Mouse (Mus musculus): Measurements from ENCODE around the gene 1700056E22Rik. TPM values are rescaled to one million over a fixed set of nuclear protein-coding genes. Genes with fewer than 3 reads are reported as not detected.

Gene 1700056E22Rik
- polyA plus RNA-seq, 1 experiment from 2014 or later = 1.4 TPM

DNA sequence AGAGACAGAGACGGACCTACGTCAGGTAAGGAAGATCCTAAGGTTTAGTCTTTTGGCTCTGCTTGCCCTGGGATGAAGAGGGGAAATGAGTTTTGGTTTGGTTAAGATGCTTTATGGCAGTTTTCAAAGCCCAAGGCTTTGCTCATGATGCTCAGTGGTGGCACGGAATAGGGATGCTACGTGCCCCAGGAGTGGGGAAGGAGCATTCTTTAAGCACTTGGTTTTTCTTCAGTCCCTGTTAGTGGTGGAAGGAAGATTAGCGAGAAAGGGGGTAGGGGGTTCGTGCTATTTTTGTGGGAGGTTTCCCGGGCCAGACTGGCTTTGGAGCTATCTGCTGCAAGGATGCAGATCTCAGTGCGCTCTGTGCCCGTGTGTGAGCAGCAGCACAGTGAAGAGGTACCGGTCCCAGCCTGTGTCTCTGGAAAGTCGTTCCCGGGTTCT, 660 bp upstream of the 1700056E22Rik start:
- Histone ChIP-seq H3K9me3 (ENCODE audit: control insufficient read depth, low read length) (no peaks in the 10 kb centered on the region), H3K4me2 (ENCODE audit: low read length) (peak overlapping the region; percentile 83), H3K4me1 (ENCODE audit: control insufficient read depth, insufficient read depth, low read length) (peaks cover 16% of the 10 kb centered on the region; the same call in 1 of the 2 replicates), H3K36me3 (ENCODE audit: control insufficient read depth, insufficient read depth, low read length) (no peaks in the 10 kb centered on the region), H3K27me3 (ENCODE audit: control insufficient read depth, insufficient read depth, low read length) (no peaks in the 10 kb centered on the region), H3K27ac (replicated peaks; ENCODE audit: low read depth, low read length) (peak overlapping the region; percentile 43; the same call in 1 of the 2 replicates), H3K9ac (replicated peaks; ENCODE audit: low read length) (peak overlapping the region; percentile 55; the same call in 1 of the 2 replicates), H3K4me3 (replicated peaks; ENCODE audit: low read depth, low read length) (peak overlapping the region; percentile 64)
- under 1% methylated on average over 12 of the region's 12 CpGs for WGBS
- ATAC-seq (ENCODE audit: low FRiP score, low TSS enrichment) (no peak), DNase-seq (peak; percentile 70)

GRCm38 (mm10) chr1:184033390-184034010, 601 bp downstream of the 1700056E22Rik start:
- no peaks in the 10 kb centered on the region for H3K36me3 ChIP-seq (ENCODE audit: control insufficient read depth, insufficient read depth, low read length)
- H3K9me3 ChIP-seq (ENCODE audit: control insufficient read depth, low read length) = no peaks in the 10 kb centered on the region
- H3K27ac ChIP-seq (replicated peaks; ENCODE audit: low read depth, low read length) = peak overlapping the region; percentile 94
- peak; percentile 79 for ATAC-seq (ENCODE audit: low FRiP score, low TSS enrichment)
- H3K4me3 ChIP-seq (replicated peaks; ENCODE audit: low read depth, low read length) = peak overlapping the region; percentile 64
- no peaks in the 10 kb centered on the region for H3K27me3 ChIP-seq (ENCODE audit: control insufficient read depth, insufficient read depth, low read length)
- peak overlapping the region; percentile 83 for H3K9ac ChIP-seq (replicated peaks; ENCODE audit: low read length)
- DNase-seq = peak; percentile 72
- H3K4me2 ChIP-seq (ENCODE audit: low read length) = peak overlapping the region; percentile 83
- WGBS = under 1% methylated on average over 63 of the region's 63 CpGs
- H3K4me1 ChIP-seq (ENCODE audit: control insufficient read depth, insufficient read depth, low read length) = peaks cover 16% of the 10 kb centered on the region; the same call in 1 of the 2 replicates

DNA sequence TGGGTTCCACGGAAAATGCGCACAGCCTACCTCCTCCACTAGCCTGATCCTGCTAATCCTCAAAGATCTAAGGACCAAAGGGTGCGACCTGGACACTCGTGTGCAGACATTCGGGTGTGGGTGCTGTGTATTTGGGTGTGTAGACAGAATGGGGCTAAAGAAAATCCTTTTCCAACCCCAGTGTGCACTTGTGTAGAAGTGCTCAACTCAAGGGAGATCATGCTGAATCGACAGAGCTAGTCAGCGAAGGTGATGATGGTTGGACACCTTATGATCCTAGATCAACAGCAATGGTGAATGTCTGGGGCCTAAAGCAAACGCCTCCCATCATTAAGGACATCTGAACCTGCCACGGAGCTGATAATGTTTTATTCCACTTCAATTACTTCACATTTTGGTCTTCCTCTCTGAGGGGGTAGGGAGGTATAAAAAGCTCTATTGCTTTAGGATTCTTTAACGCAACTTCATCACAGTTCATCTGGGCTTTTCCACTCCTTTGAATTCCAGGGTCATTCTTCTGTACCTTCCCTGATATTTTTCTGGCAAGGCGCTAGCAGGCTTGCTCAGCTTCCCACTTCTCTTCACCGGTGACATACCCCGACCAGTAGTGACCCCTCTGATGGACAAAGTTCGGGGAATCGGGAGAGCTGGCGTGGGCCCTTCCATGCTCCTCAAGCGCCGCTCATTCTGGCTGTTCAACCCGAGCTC, 1.3 kb downstream of the 1700056E22Rik start:
- Histone ChIP-seq H3K9ac (replicated peaks; ENCODE audit: low read length) (peak overlapping the region; percentile 83), H3K36me3 (ENCODE audit: control insufficient read depth, insufficient read depth, low read length) (no peaks in the 10 kb centered on the region), H3K27ac (replicated peaks; ENCODE audit: low read depth, low read length) (peak overlapping the region; percentile 94), H3K4me2 (ENCODE audit: low read length) (peak overlapping the region; percentile 83), H3K9me3 (ENCODE audit: control insufficient read depth, low read length) (no peaks in the 10 kb centered on the region), H3K27me3 (ENCODE audit: control insufficient read depth, insufficient read depth, low read length) (no peaks in the 10 kb centered on the region), H3K4me3 (replicated peaks; ENCODE audit: low read depth, low read length) (peak overlapping the region; percentile 64), H3K4me1 (ENCODE audit: control insufficient read depth, insufficient read depth, low read length) (peaks cover 16% of the 10 kb centered on the region; the same call in 1 of the 2 replicates)
- 18% methylated on average over 19 of the region's 19 CpGs for WGBS
- peak; percentile 11 for DNase-seq
- no peak for ATAC-seq (ENCODE audit: low FRiP score, low TSS enrichment)

DNA sequence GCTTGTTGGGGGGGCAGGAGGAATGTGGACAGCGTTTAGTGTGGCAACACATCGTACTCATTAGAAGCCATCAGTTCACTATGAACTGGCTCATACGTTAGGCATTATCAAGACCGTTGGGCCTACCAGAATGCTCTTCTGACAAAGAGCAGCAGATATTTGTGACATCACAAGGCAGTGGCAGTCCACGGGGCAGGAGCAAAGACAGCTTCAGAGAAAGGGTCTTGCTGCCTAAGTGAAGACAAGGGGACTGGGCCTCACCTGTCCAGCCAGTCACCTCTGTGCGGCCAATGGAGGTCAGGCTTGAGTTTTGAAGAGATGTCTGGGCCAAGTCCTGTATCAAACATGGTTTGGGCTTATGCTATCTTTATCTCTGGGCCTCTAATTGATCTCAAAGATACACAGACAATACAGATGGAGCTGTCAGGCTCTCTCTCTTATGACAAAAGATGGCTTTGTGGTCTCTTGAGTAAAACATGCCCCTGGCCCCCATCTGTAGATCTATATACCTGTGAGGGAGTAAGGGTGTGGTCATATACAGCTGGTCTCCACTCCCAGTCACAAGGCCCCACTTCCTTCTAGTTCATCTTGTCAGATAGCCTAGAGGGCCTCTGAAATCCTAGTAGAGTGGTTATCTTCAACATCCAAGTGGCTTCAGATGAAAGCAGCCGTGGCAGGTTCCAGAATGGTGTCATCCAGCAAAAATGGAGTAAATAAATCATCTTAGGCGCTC, 3.9 kb downstream of the 1700056E22Rik start:
- Histone ChIP-seq H3K9ac (replicated peaks; ENCODE audit: low read length) (no peak overlapping the region), H3K36me3 (ENCODE audit: control insufficient read depth, insufficient read depth, low read length) (no peaks in the 10 kb centered on the region), H3K27ac (replicated peaks; ENCODE audit: low read depth, low read length) (no peak overlapping the region), H3K9me3 (ENCODE audit: control insufficient read depth, low read length) (no peaks in the 10 kb centered on the region), H3K27me3 (ENCODE audit: control insufficient read depth, insufficient read depth, low read length) (no peaks in the 10 kb centered on the region), H3K4me1 (ENCODE audit: control insufficient read depth, insufficient read depth, low read length) (0 out of 2 replicates have a peak, but pooled peaks cover 6% of the 10 kb centered on the region), H3K4me2 (ENCODE audit: low read length) (no peak overlapping the region), H3K4me3 (replicated peaks; ENCODE audit: low read depth, low read length) (no peak overlapping the region)
- no peak for DNase-seq
- 94% methylated on average over 8 of the region's 8 CpGs for WGBS
- no peak for ATAC-seq (ENCODE audit: low FRiP score, low TSS enrichment)

DNA sequence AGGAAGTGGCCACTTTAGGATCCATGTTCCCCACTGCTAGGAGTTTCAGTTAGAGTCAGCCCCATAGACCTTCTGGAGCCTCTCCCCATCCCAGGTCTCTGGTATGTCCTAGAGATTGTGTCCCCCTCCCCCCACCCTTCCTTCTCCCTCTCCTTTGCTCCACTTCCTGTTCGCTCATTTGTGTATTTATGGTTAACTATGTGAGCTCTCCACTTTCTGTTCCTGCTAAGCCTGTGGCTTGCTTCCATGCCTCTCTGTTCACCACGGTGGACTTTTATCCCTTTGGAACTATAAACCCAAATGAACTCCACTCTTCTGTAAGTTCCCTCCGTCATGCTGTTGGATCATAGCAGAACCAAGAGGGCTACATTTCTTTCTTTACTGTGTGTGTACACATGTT, 7.1 kb downstream of the 1700056E22Rik start:
- no peak overlapping the region for H3K9ac ChIP-seq (replicated peaks; ENCODE audit: low read length)
- H3K4me1 ChIP-seq (ENCODE audit: control insufficient read depth, insufficient read depth, low read length) = no peaks in the 10 kb centered on the region
- H3K4me3 ChIP-seq (replicated peaks; ENCODE audit: low read depth, low read length) = no peak overlapping the region
- DNase-seq (no peak), ATAC-seq (ENCODE audit: low FRiP score, low TSS enrichment) (no peak)
- 90% methylated on average over 3 of the region's 3 CpGs for WGBS
- H3K4me2 ChIP-seq (ENCODE audit: low read length) = no peak overlapping the region
- no peak overlapping the region for H3K27ac ChIP-seq (replicated peaks; ENCODE audit: low read depth, low read length)
- H3K27me3 ChIP-seq (ENCODE audit: control insufficient read depth, insufficient read depth, low read length) = no peaks in the 10 kb centered on the region
- H3K9me3 ChIP-seq (ENCODE audit: control insufficient read depth, low read length) = no peaks in the 10 kb centered on the region
- no peaks in the 10 kb centered on the region for H3K36me3 ChIP-seq (ENCODE audit: control insufficient read depth, insufficient read depth, low read length)

- no peaks in the 10 kb centered on the region for H3K27me3 ChIP-seq (ENCODE audit: control insufficient read depth, insufficient read depth, low read length)
- no peaks in the 10 kb centered on the region for H3K4me1 ChIP-seq (ENCODE audit: control insufficient read depth, insufficient read depth, low read length)
- WGBS = 91% methylated on average over 5 of the region's 5 CpGs
- ATAC-seq (ENCODE audit: low FRiP score, low TSS enrichment) (no peak), DNase-seq (no peak)
- no peaks in the 10 kb centered on the region for H3K9me3 ChIP-seq (ENCODE audit: control insufficient read depth, low read length)
- no peaks in the 10 kb centered on the region for H3K36me3 ChIP-seq (ENCODE audit: control insufficient read depth, insufficient read depth, low read length)
- H3K27ac ChIP-seq (replicated peaks; ENCODE audit: low read depth, low read length) = no peak overlapping the region
- H3K4me2 ChIP-seq (ENCODE audit: low read length) = no peak overlapping the region
- H3K9ac ChIP-seq (replicated peaks; ENCODE audit: low read length) = no peak overlapping the region
- H3K4me3 ChIP-seq (replicated peaks; ENCODE audit: low read depth, low read length) = no peak overlapping the region
These were observed 9.0 kb downstream of the 1700056E22Rik start for GRCm38 (mm10) chr1:184025079-184025478.

GRCm38 (mm10) chr1:184024631-184025030, 9.5 kb downstream of the 1700056E22Rik start:
- ATAC-seq (ENCODE audit: low FRiP score, low TSS enrichment) (no peak), DNase-seq (no peak)
- H3K36me3 ChIP-seq (ENCODE audit: control insufficient read depth, insufficient read depth, low read length) = no peaks in the 10 kb centered on the region
- 92% methylated on average over 2 of the region's 2 CpGs for WGBS
- H3K9me3 ChIP-seq (ENCODE audit: control insufficient read depth, low read length) = no peaks in the 10 kb centered on the region
- H3K4me3 ChIP-seq (replicated peaks; ENCODE audit: low read depth, low read length) = no peak overlapping the region
- no peaks in the 10 kb centered on the region for H3K4me1 ChIP-seq (ENCODE audit: control insufficient read depth, insufficient read depth, low read length)
- H3K4me2 ChIP-seq (ENCODE audit: low read length) = no peak overlapping the region
- no peak overlapping the region for H3K27ac ChIP-seq (replicated peaks; ENCODE audit: low read depth, low read length)
- no peak overlapping the region for H3K9ac ChIP-seq (replicated peaks; ENCODE audit: low read length)
- no peaks in the 10 kb centered on the region for H3K27me3 ChIP-seq (ENCODE audit: control insufficient read depth, insufficient read depth, low read length)

DNA sequence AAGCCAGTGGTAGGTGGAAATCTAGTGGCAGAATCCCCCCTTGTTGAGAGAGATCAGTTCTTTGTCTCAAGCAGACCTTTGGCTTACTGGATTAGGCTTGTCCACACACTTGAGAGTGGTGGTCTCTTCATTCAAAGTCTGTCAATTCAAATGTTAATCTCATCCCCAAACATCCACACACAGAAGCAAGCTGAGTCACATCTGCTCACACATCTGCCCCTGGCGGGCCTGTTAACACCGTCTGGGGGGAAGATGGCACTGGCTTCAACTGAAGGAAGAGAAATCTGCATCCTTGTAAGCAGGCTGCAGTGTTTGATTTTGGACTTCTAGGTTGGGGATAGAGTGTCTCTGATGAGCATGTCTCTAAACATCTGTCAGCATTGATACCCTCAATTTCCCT, 10.1 kb downstream of the 1700056E22Rik start:
- Histone ChIP-seq H3K27ac (replicated peaks; ENCODE audit: low read depth, low read length) (no peak overlapping the region), H3K36me3 (ENCODE audit: control insufficient read depth, insufficient read depth, low read length) (no peaks in the 10 kb centered on the region), H3K4me3 (replicated peaks; ENCODE audit: low read depth, low read length) (no peak overlapping the region), H3K27me3 (ENCODE audit: control insufficient read depth, insufficient read depth, low read length) (no peaks in the 10 kb centered on the region), H3K4me2 (ENCODE audit: low read length) (no peak overlapping the region), H3K9ac (replicated peaks; ENCODE audit: low read length) (no peak overlapping the region), H3K4me1 (ENCODE audit: control insufficient read depth, insufficient read depth, low read length) (0 out of 2 replicates have a peak, but pooled peaks cover 3% of the 10 kb centered on the region), H3K9me3 (ENCODE audit: control insufficient read depth, low read length) (no peaks in the 10 kb centered on the region)
- DNase-seq (no peak), ATAC-seq (ENCODE audit: low FRiP score, low TSS enrichment) (no peak)
- WGBS = 17% methylated on average over 2 of the region's 2 CpGs
